Mouse (Mus musculus) myocyte (in vitro differentiated cells): ENCODE results near the gene Nr1d1.

Experiments
- CEBPB ChIP-seq: IDR thresholded peaks from 2 replicates; pipeline ENCODE4 v1.6.1; 2011; ENCODE audit warnings: mild to moderate bottlenecking, moderate library complexity; ENCODE audit not compliant: poor library complexity, insufficient read depth, severe bottlenecking
- E2F4 ChIP-seq: IDR thresholded peaks from one replicate; pipeline ENCODE4 v1.6.1; 2011; ENCODE audit warnings: mild to moderate bottlenecking, control low read depth, moderate library complexity; ENCODE audit not compliant: insufficient read depth
- MAX ChIP-seq: IDR thresholded peaks from one replicate; pipeline ENCODE4 v1.6.1; 2011; ENCODE audit warnings: low read depth, mild to moderate bottlenecking, control low read depth
- MYOD1 ChIP-seq, 3 experiments: IDR thresholded peaks; one replicate each; pipeline ENCODE4 v1.6.1; 2011; ENCODE audit warnings: control low read depth in 2 of 3, low read depth in 2 of 3, mild to moderate bottlenecking in 2 of 3, moderate library complexity in 1 of 3; ENCODE audit not compliant: insufficient read length in 2 of 3, control insufficient read depth in 1 of 3
- MYOG ChIP-seq, 3 experiments: IDR thresholded peaks; one replicate each; pipeline ENCODE4 v1.6.1; 2011; ENCODE audit warnings: control low read depth in 2 of 3, low read depth in 2 of 3, mild to moderate bottlenecking in 2 of 3; ENCODE audit not compliant: insufficient read length in 2 of 3, control insufficient read depth in 1 of 3, insufficient read depth in 1 of 3
- POLR2A ChIP-seq: IDR thresholded peaks from one replicate; pipeline ENCODE4 v1.6.1; 2011; ENCODE audit warnings: low read depth, mild to moderate bottlenecking, control low read depth, moderate library complexity; ENCODE audit not compliant: insufficient read length
- POLR2AphosphoS2 ChIP-seq: IDR thresholded peaks from one replicate; pipeline ENCODE4 v1.6.1; 2011; ENCODE audit warnings: low read depth, control low read depth; ENCODE audit not compliant: insufficient read length
- TCF12 ChIP-seq: IDR thresholded peaks from one replicate; pipeline ENCODE4 v1.6.1; 2011; ENCODE audit warnings: mild to moderate bottlenecking, control low read depth; ENCODE audit not compliant: poor library complexity, insufficient read depth, severe bottlenecking
- TCF3 ChIP-seq: IDR thresholded peaks from one replicate; pipeline ENCODE4 v1.6.1; 2011; ENCODE audit warnings: low read depth, control low read depth; ENCODE audit not compliant: insufficient read length
- USF1 ChIP-seq: IDR thresholded peaks from one replicate; pipeline ENCODE4 v1.6.1; 2011; ENCODE audit warnings: low read depth, mild to moderate bottlenecking, control low read depth, moderate library complexity

GRCm38 (mm10) chr11:98721458-98722226, 53.5 kb downstream of the Nr1d1 start:
- no peak for TF ChIP-seq POLR2A
- no peak for TF ChIP-seq TCF3
- TF ChIP-seq MAX: no peak
- TF ChIP-seq MYOG (IDR thresholded peaks at IDR 0.05; ENCODE audit: control insufficient read depth in 1 of 3, insufficient read depth in 1 of 3, insufficient read length in 2 of 3, low read depth in 2 of 3): no peak
- no peak for TF ChIP-seq E2F4
- no peak for TF ChIP-seq CEBPB
- no peak for TF ChIP-seq POLR2AphosphoS2
- TF ChIP-seq TCF12: no peak
- TF ChIP-seq MYOD1 (IDR thresholded peaks at IDR 0.05; ENCODE audit: control insufficient read depth in 1 of 3, insufficient read length in 2 of 3, low read depth in 2 of 3): no peak
- TF ChIP-seq USF1: no peak
